Mouse (Mus musculus) G1E-ER4 (cell line): ENCODE measurements around the gene Ywhah. TPM values are rescaled to one million over a fixed set of nuclear protein-coding genes. Genes with fewer than 3 reads are reported as not detected.

Experiments used
- GATA1 ChIP-seq: IDR thresholded peaks from one replicate; pipeline ENCODE4 v1.8.0; 2012; ENCODE audit warnings: low read length, inconsistent platforms
- polyA plus RNA-seq: library from polyadenylated mRNA; stranded (reverse); fragments of >175 nt; gene quantifications from 2 replicates; pipeline ENCODE4 v1.2.3, GENCODE M21; 2012

The Ywhah gene
- polyA plus RNA-seq, 1 experiment, result 109 TPM

DNA sequence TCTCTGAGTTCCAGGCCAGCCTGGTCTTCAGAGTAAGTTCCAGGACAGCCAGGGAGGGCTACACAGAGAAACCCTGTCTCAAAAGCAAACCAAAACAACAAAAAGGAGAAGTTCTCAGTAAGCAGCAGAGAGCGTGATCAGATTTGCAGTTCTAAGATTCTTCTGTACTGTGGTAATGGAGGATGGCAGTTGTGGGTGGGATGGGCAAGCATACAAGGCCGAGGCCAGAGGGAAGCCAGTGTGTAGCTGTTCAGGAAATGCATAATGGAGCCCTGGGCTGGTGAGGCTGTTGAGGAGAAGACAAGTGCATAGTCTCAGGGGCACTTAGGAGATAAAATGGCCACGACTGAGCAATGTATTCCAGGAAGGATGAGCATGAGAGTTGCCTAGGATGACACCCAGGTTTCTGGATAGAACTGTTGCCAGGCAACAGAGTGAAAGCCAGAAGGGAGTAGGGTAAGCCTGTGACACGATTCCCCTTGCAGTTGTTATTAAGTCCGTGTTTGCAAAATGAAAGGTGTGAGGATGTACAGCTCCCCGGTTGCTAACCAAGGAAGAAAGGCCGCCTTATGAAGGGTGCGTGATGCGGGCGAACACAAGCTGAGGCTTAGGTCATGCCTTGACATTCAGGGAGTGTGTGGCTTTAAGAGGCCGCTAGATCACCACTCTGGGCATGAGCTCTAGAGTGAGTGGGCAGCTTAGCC is 13.0 kb upstream of the Ywhah start:
- no peak for TF ChIP-seq GATA1

DNA sequence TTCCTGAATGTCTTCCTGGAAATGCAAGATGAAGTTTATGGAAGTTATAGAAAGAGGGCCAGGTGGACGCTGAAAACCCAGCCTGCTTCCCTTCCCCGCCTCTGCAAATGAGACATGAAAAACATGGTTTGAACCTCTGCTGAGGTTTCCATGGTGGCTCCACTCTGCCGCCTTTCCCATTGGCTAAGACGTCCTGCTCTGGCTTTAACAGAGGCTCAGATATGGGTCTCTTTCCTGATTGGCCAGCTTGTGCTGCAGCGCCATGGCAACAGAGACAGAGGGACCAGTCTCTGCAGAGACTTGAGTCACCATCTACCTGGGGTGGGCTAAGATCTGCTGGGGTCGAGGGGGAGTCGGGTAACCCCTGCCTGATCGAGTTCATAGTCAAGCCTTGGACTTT is 11.9 kb upstream of the Ywhah start:
- no peak for TF ChIP-seq GATA1

DNA sequence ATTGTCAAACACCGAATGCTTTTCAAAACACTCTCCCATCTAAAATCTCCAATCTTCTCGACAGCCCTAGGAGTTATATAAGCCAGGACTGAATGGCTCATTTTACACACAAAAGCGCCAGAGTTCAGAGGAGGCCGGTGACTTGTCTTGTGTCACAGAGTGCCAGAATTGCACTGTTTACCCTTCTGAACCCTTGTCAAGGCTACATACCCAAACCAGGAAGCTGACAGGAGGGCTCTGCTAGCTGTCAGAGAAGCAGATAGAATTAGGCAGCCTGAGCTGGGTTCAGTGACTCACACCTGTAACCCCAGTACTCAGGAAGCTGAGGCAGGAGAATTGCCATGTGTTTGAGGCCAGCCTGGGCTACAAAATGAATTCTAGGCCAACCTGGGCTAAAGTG is 11.2 kb upstream of the Ywhah start:
- TF ChIP-seq GATA1, result no peak

DNA sequence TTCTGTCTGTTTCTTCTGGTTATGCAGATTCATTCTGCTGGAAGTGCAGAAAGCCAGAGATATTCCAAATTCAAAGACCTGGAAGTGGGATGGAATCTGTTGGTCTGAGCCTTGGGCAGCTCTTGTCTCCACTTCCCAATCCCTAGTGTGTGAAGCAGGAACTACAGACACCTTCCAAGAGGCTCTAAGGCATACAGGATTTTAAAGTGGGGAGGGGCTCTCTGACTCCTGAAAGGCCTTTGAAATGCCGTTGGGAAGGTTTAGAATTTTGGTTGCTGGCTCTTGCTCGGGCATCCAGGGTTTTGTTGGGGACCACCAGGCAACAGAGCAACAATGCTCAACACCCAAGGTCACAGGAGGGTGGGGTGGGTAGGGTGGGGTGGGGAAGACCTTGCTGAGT is 9.3 kb upstream of the Ywhah start:
- no peak for TF ChIP-seq GATA1

DNA sequence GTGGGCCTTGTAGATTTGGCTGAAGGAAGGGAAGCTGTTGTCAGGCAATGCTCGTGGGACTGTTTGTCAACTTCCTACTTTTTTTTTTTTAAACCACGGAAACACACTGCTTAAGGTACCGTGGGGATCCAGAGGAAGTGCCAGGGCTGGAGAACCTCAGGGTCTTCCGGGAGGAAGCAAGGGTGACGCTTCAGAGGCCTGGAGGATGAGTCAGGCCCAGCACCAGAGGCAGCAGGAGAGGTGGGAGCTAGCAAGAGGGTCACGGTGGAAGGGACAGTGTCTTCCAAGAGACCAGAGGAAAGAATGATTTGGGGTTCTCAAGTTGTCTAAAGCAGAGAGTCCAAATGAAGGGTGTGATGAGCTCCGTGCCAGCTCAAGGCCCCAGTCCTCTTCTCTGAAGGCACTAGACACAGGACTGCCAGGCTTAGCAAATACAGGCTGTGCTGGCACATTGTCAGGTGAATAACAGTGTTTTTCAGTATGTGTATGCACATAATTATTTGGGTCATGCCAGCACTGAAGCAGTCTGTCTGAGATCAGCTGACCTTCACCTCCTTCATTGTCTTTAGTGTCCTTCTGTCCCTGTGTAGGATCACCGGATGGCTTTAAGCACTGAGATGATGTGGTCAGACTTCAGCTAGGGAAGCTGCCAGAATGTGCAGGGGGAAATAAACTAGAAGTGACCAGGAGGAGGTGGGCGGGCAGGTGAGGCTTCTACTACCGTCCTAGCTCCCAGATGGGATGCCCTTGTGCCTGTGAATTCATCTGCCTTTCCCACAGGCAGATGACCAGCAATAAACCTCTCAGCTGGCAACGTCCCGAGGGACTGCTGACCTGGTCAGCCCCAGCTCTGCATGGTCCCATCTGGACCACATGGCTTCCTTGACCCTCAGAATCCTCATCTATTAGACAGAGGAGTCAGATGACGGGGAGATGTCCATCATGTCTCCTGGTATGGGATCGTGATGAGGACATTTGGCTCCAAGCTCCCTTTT is 8.5 kb upstream of the Ywhah start:
- no peak for TF ChIP-seq GATA1

DNA sequence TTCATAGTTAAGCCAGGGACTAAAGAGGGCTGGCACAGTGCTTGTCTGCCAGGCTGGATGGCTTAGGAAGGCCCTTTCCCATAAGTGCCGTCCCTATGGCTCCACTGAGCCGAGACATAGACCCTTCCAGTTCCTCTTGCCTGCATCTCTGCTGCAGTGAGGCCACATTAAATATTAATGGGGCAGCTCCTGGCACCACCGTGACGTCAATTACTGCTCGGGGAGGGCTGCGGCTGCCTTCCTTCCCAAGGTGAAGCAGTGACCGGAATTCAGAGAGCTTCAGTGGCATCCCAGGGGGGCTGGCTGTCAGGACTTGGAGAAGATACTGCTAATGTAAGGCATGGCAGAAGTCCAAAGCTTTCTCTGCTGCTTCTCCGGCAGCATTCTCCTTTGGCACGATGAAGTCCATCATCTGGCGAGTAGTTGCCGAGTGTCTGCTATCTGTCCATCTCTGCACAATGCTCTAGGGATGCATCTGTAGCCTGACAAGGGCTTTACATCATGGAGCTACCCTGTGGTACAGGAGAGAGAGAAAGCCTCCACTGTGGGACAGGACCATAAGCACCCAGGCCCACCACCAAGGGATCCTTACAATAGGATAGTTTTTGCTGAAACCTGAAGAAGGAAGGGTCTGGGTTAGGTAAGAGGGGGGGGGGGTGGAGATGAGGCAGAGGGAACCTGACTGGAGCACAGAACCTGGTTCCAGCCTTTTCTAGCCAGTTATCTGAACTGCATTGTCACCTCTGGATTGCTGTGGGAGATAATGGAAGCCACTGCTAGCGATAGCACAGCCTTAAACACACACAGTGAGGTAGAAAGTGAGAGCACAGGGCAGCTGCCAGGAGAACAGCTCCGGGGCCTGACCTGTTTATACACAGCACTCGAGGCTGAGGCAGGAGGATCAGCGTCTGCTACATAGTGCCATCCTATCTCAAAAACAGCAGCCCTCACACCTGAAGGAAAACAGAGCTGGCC is 7.2 kb upstream of the Ywhah start:
- no peak for TF ChIP-seq GATA1

DNA sequence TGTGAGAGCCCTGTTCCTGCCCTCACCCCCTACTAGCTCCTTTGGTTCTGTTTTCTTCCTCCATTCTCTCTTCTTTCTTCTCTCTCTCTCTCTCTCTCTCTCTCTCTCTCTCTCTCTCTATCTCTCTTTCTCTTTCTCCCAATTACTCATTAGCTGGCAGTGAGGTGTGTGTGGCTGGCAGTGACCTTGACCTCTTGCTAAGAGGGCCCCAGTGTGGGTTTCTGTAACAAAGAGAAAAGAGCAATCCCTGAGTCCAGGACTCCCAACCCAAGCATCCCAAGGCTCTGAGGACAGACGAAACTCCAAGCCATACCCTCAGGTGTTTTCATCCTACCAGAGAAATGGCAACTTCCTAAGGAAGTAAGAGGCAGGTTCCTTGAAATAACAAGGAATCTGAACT is 4.5 kb upstream of the Ywhah start:
- TF ChIP-seq GATA1, result no peak

DNA sequence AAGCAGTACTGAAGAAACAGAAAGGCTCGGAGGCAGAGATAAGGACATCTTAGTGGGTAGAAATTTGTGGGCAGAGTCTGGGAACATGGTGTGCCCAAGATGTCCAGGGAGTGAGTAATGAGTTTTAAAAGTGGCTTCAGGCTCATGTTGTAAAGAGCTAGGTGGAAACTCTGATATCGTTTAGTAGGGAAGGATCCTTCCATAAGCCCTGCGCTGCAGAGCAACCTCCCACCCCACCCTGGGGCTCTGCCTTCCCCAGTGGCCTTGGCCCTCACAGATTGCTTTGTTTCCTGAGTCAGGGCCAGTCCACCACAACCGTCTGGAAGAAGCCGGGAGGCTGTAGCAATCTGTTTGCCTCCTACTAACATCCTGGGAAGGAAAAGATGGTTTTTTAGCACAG is 3.0 kb upstream of the Ywhah start:
- TF ChIP-seq GATA1, result no peak

DNA sequence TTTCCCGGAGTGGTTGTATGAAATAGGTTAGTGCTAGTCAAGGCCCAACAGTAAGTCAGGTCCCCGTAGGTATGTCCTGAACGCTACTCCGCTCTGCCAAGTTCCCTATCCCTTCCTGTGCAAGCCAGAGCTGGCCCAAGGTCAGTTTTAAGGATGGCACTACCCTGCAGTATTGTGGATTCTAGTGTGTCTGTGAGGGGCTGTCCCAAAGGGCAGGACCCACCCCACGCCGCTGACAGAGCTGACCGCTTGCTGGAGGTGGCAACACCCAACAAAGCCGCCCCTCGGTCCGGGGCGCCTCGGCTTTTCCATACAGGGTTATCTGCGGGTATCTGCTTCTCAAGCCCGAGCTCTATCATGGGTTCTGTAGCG is 441 bp upstream of the Ywhah start:
- TF ChIP-seq GATA1, result no peak

DNA sequence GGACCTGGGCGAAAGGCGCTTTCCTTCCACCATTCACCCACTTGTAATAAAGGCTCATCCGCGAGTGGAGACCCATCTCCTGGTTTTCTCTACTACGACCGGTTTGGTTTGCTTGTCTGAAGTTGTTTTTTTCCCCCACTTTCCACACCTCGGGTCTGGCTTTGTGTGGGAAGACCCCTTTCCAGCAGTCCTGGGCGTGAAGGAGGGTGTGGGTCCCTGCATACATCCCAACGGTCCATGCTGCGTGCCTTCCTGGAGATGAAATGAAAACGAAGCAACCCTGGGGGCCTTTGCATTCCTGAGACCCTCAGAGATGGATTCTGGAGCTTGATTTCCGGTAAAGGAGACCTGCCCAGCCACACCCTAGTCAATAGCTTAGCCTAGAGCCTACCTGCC is 808 bp downstream of the Ywhah start:
- no peak for TF ChIP-seq GATA1

DNA sequence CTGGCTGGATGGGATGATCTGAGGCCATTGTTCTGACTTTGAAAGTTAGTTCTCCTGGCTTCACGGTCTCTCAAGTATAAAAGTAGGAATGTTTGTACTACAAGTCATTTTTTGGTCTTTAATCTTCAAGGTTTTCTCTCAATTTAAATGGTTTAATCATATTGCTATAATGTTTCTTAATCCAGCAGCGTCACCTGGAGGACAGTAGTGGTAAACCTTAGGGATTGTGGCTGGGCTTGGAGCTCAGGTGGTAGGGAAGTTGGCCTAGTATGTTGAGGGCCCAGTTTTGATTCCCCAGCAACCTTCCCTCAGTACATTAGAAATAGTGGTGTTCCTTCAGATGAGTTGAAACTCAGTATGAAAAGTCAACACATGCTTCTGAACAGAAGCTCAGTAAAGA is 3.0 kb downstream of the Ywhah start:
- no peak for TF ChIP-seq GATA1

DNA sequence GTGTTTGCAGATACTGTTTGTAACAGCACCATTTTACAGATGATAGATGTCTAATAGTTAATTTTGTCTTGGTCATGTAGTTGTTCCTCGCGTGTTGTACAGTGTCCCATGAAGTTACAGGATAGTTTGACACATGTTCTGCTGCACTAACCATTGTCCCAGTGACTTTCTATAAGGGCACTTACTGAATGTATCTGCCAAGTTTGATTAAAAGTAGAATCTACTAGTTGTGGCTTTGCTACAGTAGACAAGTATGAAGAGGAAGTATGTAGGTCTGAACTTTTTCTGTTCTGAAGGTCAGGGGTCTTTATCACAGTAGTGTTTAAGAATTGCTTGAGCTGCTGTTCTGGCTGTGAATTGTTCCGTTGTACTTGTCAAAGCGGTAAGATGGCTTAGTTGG is 4.7 kb downstream of the Ywhah start:
- no peak for TF ChIP-seq GATA1

DNA sequence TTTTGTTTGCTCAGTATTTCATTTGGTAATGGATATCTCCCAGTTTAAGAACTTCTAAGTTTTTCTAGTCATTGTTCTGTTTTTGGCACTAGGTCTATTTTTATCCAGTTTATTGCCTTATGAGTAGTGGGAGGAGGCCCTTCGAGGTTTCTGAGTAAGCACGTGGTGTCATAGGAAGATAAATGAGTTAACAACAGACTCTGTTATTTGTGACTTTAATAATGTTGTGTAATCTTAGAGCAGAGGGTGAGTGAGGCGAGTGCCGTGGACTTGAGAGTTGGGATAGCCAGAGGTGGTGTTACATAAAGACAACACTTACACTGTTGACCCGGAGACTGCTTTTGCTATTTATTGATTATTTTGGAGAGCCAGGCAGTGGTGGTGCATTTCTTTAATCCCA is 5.9 kb downstream of the Ywhah start:
- no peak for TF ChIP-seq GATA1

DNA sequence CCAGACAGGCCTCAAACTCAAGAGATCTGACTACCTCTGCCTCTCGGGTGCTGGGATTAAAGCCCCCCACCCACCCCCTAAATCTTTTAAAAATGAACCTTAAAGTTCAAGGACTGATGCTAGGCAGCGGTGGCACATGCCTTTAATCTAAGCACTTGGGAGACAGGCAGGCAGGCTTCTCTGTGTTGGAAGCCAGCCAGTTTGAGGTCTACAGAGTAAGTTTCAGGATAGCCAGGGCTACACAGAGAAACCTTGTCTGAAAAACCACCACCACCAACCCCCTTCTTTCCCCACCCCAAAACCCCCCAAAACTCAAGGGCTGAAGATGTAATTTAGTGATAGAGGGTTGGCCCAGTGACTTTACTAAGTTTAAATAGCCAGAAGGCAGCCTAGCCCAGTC is 10.0 kb downstream of the Ywhah start:
- no peak for TF ChIP-seq GATA1

DNA sequence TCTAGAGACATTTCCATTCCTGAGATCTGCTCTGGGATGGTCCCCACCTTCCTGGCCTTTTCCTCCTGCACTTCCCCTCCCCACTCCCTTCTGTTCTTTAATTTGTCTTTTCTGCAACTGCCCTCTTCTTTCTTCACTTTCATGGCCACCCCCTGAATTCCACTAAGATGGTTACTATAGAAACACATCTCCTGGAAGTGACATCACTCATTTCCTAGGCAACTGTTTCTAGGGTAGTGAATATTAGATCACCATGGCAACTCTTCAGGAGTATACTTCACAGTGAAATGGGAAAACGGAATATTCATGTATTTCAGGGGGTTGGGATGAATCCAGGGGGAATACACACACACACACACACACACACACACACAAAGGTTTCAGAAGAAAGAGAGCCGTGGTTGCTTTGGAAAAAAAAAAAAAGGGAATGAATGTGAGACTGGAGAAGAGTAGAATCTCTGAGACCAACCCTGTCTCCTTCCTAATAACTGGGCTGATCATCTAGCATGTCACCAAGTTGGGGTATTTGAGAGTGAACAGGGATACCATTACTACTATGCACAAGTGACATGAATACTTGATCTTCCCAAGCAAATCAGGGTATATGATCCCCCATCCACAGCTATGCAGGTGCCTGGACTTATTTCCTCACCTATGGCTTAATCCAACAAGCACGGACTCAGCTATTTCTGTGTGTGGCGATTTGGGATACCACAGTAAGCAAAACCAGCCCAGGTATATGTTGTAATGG is 12.0 kb downstream of the Ywhah start:
- no peak for TF ChIP-seq GATA1
